Mouse (Mus musculus): Measurements from ENCODE around the gene Ankrd54.
A peak's percentile ranks its signal among the peaks of the same experiment; 100 is the strongest.

Ankrd54 gene

GRCm38 (mm10) chr15:79062376-79063159, at the start of gene Ankrd54:
Gene Ankrd54, minus strand, starts transcription at chr15:79062893.
- peak; percentile 97 to 98 for DNase-seq

- DNase-seq: no peak
Measured at GRCm38 (mm10) chr15:79111774-79112173, 49.1 kb upstream of the Ankrd54 start.

GRCm38 (mm10) chr15:79110528-79110927, 47.8 kb upstream of the Ankrd54 start:
- no peak for DNase-seq

- no peak for DNase-seq
Measured at GRCm38 (mm10) chr15:79110031-79110430, 47.3 kb upstream of the Ankrd54 start.

- DNase-seq: peak in 1 of 2 experiments; percentile 62
Measured at GRCm38 (mm10) chr15:79109321-79109934, 46.7 kb upstream of the Ankrd54 start.

- peak; percentile 77 to 82 for DNase-seq
Measured at GRCm38 (mm10) chr15:79108421-79109320, 46.0 kb upstream of the Ankrd54 start, which contains the start of gene Micall1. Gene Micall1, plus strand, starts transcription at chr15:79108898.

GRCm38 (mm10) chr15:79107966-79108365, 45.3 kb upstream of the Ankrd54 start:
- no peak for DNase-seq

GRCm38 (mm10) chr15:79105804-79106203, 43.1 kb upstream of the Ankrd54 start:
- no peak for DNase-seq

- DNase-seq: no peak
Measured at GRCm38 (mm10) chr15:79103264-79103663, 40.6 kb upstream of the Ankrd54 start.

GRCm38 (mm10) chr15:79101531-79101930, 38.8 kb upstream of the Ankrd54 start:
- no peak for DNase-seq

GRCm38 (mm10) chr15:79100391-79100790, 37.7 kb upstream of the Ankrd54 start:
- no peak for DNase-seq

GRCm38 (mm10) chr15:79099456-79099855, 36.8 kb upstream of the Ankrd54 start:
- DNase-seq: no peak

GRCm38 (mm10) chr15:79098868-79099267, 36.2 kb upstream of the Ankrd54 start:
- no peak for DNase-seq

GRCm38 (mm10) chr15:79098220-79098619, 35.5 kb upstream of the Ankrd54 start:
- no peak for DNase-seq

- peak; percentile 47 to 67 for DNase-seq
Measured at GRCm38 (mm10) chr15:79097611-79098025, 34.9 kb upstream of the Ankrd54 start.

GRCm38 (mm10) chr15:79097135-79097534, 34.4 kb upstream of the Ankrd54 start:
- no peak for DNase-seq

- DNase-seq: no peak
Measured at GRCm38 (mm10) chr15:79096556-79096955, 33.9 kb upstream of the Ankrd54 start.

- DNase-seq: no peak
Measured at GRCm38 (mm10) chr15:79095483-79095882, 32.8 kb upstream of the Ankrd54 start.

- peak; percentile 27 to 43 for DNase-seq
Measured at GRCm38 (mm10) chr15:79093083-79093839, 30.6 kb upstream of the Ankrd54 start.

GRCm38 (mm10) chr15:79092284-79092683, 29.6 kb upstream of the Ankrd54 start:
- DNase-seq: no peak

- no peak for DNase-seq
Measured at GRCm38 (mm10) chr15:79079567-79079966, 16.9 kb upstream of the Ankrd54 start.

- DNase-seq: no peak
Measured at GRCm38 (mm10) chr15:79075658-79076365, 13.1 kb upstream of the Ankrd54 start.
